Mouse (Mus musculus) neural tube, embryonic 11.5 days (tissue): ENCODE measurements around the gene Paqr9. TPM values are rescaled to one million over a fixed set of nuclear protein-coding genes. Genes with fewer than 3 reads are reported as not detected.

Experiments used
- polyA plus RNA-seq: library from polyadenylated mRNA; unstranded; fragments of >200 nt; fragmentation: Nextera tagmentation; extraction: Ambion mirVana; gene quantifications from 2 replicates; pipeline ENCODE4 v1.2.1, GENCODE M21; 2014

Paqr9 gene
- polyA plus RNA-seq, 1 experiment from 2014 or later: 0.80 TPM

Other genes with a start within 250 kb of the Paqr9 start
- gene Chst2, start 152.9 kb upstream of the Paqr9 start, polyA plus RNA-seq: 8.2 and 8.7 TPM in 2 replicates
- 119 and 133 TPM in 2 replicates for gene U2surp, start 47.7 kb upstream of the Paqr9 start, polyA plus RNA-seq
- 2.1 and 2.8 TPM in 2 replicates for gene Pcolce2, start 77.9 kb downstream of the Paqr9 start, polyA plus RNA-seq
- 2.1 and 3.2 TPM in 2 replicates for gene Trpc1, start 190.7 kb downstream of the Paqr9 start, polyA plus RNA-seq